Mouse (Mus musculus) G1E (cell line): Measurements from ENCODE around the gene Rbms2. TPM values are rescaled to one million over a fixed set of nuclear protein-coding genes. Genes with fewer than 3 reads are reported as not detected.

Source experiments
- ATAC-seq: 2 replicates; pipeline ENCODE4 v1.8.0; 2016; ENCODE audit warnings: mild to moderate bottlenecking; ENCODE audit not compliant: insufficient number of reproducible peaks, poor library complexity, low FRiP score, severe bottlenecking; ENCODE audit errors: extremely low read depth
- DNase-seq: peaks from one replicate; pipeline ENCODE4 v3.0.0; 2012; ENCODE audit warnings: low spot score
- H3K27me3 ChIP-seq: 2 replicates; pipeline ENCODE4 v1.6.1; 2012; ENCODE audit warnings: mild to moderate bottlenecking, low read length, inconsistent platforms; ENCODE audit not compliant: insufficient read depth
- H3K36me3 ChIP-seq: replicated peaks from 2 replicates; pipeline ENCODE3; 2012; ENCODE audit warnings: mild to moderate bottlenecking, inconsistent platforms
- H3K4me1 ChIP-seq: 2 replicates; pipeline ENCODE4 v1.6.1; 2012; ENCODE audit warnings: low read depth, low read length, inconsistent platforms, mixed read lengths; ENCODE audit not compliant: insufficient read depth
- H3K4me3 ChIP-seq: 2 replicates; pipeline ENCODE4 v1.5.1; 2012; ENCODE audit warnings: low read depth, mild to moderate bottlenecking, inconsistent platforms, low read length, moderate library complexity, mixed read lengths
- H3K9me3 ChIP-seq: replicated peaks from 2 replicates; pipeline ENCODE4 v1.6.1; 2012; ENCODE audit warnings: inconsistent platforms
- CTCF ChIP-seq: IDR thresholded peaks from 2 replicates; pipeline ENCODE4 v1.5.1; 2012; ENCODE audit warnings: low read depth, low read length, inconsistent platforms, mixed read lengths
- GATA1 ChIP-seq: IDR thresholded peaks from 2 replicates; pipeline ENCODE4 v1.6.1; 2012; ENCODE audit warnings: borderline replicate concordance, low read length, inconsistent platforms, mixed read lengths
- GATA2 ChIP-seq: IDR thresholded peaks from 2 replicates; pipeline ENCODE4 v1.6.1; 2012; ENCODE audit warnings: low read depth, low read length, inconsistent platforms, borderline replicate concordance
- POLR2AphosphoS5 ChIP-seq: IDR thresholded peaks from 2 replicates; pipeline ENCODE4 v1.6.1; 2012; ENCODE audit warnings: low read depth, low read length, inconsistent platforms; ENCODE audit not compliant: insufficient replicate concordance
- TAL1 ChIP-seq: conservative IDR thresholded peaks from 2 replicates; pipeline ENCODE4 v1.6.1; 2012; ENCODE audit warnings: low read depth, low read length, inconsistent platforms, mixed read lengths
- polyA plus RNA-seq: library from polyadenylated mRNA; stranded (reverse); fragments of >175 nt; gene quantifications from 2 replicates; pipeline ENCODE4 v1.2.3, GENCODE M21; 2012
- total RNA-seq, 2 experiments: library from RNA; stranded (forward) in 1 of 2; stranded (reverse) in 1 of 2; fragments of 200-1000 nt in 1 of 2; fragments of >200 nt in 1 of 2; fragmentation: Nextera tagmentation in 1 of 2; gene quantifications; 2 replicates each; pipeline ENCODE4 v1.2.3; 2014 to 2017

Gene Rbms2
- total and polyA plus RNA-seq, 3 experiments, result 8.3 to 32.1 (median 11.3) TPM

DNA sequence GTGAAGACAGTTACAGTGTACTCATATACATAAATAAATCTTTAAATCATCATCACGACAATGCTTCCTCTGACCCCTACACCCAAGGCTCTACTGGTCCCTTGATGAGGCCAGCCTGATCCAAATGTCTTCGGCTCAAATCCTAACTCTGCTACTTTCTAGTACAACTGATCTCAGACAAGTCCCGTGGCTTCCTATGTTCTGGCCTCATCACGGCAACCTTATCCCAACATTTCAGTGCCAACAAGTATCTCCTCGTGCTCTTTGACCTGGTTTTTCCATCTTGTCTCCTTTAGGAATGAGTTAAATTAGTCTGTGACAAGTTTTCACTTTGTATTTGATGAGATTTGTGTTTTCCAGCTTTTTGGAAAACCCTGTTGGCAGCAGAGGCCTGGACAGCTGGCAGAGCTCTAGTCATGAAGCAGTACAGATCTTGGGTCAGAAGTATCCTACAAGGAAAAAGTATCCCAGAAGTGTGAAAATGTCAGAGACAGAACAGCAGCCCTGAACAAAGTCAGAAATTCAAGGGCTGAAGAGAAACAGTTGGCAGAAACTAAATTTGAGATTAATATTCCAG lies 31.2 kb downstream of the Rbms2 start:
- ATAC-seq (no peak), DNase-seq (no peak)
- peak overlapping the region; percentile 66; the same call in 1 of the 2 replicates for H3K4me3 ChIP-seq
- peaks cover 20% of the 10 kb centered on the region for H3K4me1 ChIP-seq
- no peaks in the 10 kb centered on the region for H3K9me3 ChIP-seq
- H3K36me3 ChIP-seq, result peaks cover 25% of the 10 kb centered on the region
- TF ChIP-seq TAL1 (no peak), GATA1 (no peak), CTCF (no peak)
- H3K27me3 ChIP-seq, result no peaks in the 10 kb centered on the region

DNA sequence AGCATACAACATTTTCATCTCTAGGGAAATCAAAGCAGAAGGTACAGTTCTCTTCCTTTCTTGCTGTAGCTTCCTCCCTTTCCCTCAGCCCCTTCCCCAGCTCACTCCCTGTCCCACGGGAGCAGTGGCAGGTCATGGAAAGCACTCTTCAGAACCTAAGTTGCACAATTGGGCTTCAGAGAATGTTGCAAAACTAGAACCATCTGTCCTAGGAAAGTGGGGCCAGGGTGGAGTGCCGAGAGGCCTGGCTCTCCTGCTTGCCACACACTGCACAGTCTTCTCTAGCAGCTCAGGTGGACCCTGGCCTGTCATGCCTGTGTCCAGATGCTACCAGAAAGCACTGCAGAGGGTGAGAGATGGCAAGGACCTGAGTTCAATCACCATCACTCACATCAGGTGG lies 35.1 kb downstream of the Rbms2 start:
- Histone ChIP-seq H3K9me3 (no peaks in the 10 kb centered on the region), H3K27me3 (no peaks in the 10 kb centered on the region), H3K4me1 (peaks cover 18% of the 10 kb centered on the region), H3K36me3 (peaks cover 37% of the 10 kb centered on the region), H3K4me3 (no peak overlapping the region)
- no peak for DNase-seq
- ATAC-seq, result no peak
- TF ChIP-seq TAL1 (no peak), GATA1 (no peak), CTCF (no peak), GATA2 (no peak), POLR2AphosphoS5 (no peak)

DNA sequence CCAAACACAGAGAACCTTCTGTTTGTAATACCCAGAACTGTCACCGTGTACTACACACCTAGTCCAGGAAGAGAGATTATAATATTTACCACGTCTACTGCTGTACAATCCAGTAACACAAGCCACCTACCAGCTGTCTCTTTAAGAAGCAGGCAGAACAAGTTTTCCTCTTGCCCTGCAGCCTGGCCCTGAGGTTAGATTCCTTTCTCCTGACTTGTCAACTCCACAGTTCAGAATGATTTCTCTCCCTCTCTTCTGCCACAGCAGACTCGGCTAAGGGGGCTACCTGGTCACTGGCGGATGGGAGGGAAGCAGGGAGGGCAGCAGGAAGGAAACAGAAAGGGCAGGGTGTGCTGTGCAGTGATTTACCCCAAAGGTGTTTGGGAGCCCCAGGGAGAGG lies 36.4 kb downstream of the Rbms2 start:
- H3K9me3 ChIP-seq, result no peaks in the 10 kb centered on the region
- TF ChIP-seq POLR2AphosphoS5 (no peak), GATA1 (no peak), GATA2 (no peak)
- H3K4me3 ChIP-seq, result no peak overlapping the region
- ATAC-seq, result no peak
- peaks cover 41% of the 10 kb centered on the region for H3K36me3 ChIP-seq
- H3K27me3 ChIP-seq, result no peaks in the 10 kb centered on the region
- peaks cover 5% of the 10 kb centered on the region for H3K4me1 ChIP-seq
- DNase-seq, result no peak

DNA sequence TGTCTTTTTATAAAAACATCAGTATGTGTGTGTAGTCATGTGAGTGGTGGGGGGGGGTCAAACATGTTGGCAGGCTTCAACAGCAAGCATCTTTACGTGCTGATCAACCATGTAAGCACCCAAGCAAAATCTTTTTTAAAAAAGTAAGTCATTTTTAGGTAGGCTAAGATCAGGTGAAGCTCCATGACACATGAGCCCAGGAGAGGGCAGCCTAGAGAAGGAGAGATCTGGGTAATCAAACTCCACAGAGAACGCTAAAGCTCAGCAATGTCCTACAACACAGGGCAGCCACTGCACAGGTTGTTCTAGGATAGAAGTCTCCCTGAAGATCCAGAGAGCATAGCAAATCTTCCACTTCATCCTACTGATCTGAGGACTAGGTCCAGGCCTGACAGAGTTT lies 37.9 kb downstream of the Rbms2 start:
- Histone ChIP-seq H3K27me3 (no peaks in the 10 kb centered on the region), H3K9me3 (no peaks in the 10 kb centered on the region), H3K36me3 (peaks cover 54% of the 10 kb centered on the region), H3K4me3 (no peak overlapping the region), H3K4me1 (peaks cover 4% of the 10 kb centered on the region; the same call in 1 of the 2 replicates)
- ATAC-seq (no peak), DNase-seq (no peak)
- TF ChIP-seq POLR2AphosphoS5, result no peak

DNA sequence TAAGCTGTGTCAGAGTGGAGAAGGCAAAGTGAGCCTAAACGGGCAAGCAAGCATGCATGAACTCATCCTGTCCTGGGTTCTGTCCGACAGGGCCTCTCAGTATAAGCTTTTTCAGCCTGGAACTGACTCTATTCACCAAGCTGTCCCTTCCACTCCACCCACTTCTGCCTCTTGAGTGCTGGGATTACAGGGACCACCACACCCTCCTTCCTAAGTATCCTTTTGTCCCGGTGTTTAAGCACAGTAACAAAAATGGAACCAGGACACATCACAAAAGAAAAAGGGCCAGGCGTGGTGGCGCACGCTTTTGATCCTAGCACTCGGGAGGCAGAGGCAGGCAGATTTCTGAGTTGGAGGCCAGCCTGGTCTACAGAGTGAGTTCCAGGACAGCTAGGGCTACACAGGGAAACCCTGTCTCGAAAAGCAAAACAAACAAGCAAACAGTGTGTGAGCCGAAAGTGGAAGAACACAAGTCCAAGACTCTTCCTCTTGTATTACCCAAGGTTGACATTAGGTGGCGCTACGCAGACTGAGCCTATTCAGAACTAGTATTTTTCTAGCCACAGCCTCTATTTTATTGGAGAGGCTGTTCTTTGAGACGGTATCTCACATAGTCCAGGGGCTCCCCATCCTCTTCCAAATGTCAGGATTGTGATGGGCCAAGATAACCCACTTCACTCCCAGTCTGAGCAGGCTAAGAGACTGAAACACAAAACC lies 39.7 kb downstream of the Rbms2 start:
- H3K4me3 ChIP-seq, result no peak overlapping the region
- no peak for ATAC-seq
- H3K27me3 ChIP-seq, result no peaks in the 10 kb centered on the region
- DNase-seq, result peak; percentile 30
- H3K4me1 ChIP-seq, result peaks cover 4% of the 10 kb centered on the region; the same call in 1 of the 2 replicates
- H3K9me3 ChIP-seq, result no peaks in the 10 kb centered on the region
- peaks cover 47% of the 10 kb centered on the region for H3K36me3 ChIP-seq
- no peak for TF ChIP-seq GATA1
- TF ChIP-seq GATA2, result no peak
- TF ChIP-seq TAL1, result no peak
- peak; percentile 76 for TF ChIP-seq CTCF
- TF ChIP-seq POLR2AphosphoS5, result no peak

DNA sequence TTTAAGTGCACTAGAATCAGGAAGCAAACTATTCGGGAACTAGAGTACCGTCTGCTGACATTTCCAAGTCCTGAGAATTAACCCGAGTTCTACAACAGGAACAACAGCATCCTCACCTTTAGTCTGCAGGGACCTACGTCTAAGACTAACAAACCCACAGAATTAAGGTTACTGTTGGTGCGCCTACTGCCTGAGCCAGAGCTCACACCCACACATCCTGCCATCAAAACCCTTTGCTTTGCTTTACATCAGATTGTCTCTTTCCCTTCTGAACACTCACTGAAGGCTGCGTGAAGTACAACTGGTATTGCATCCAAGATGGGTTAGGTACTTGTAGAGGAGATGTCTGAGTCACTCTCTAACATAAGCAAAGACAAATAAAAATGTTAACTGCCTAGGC lies 44.7 kb downstream of the Rbms2 start:
- no peaks in the 10 kb centered on the region for H3K9me3 ChIP-seq
- H3K4me3 ChIP-seq, result no peak overlapping the region
- DNase-seq (no peak), ATAC-seq (no peak)
- TF ChIP-seq GATA1, result no peak
- no peak for TF ChIP-seq CTCF
- TF ChIP-seq TAL1, result no peak
- no peak for TF ChIP-seq POLR2AphosphoS5
- no peak for TF ChIP-seq GATA2
- H3K4me1 ChIP-seq, result no peaks in the 10 kb centered on the region
- peaks cover 63% of the 10 kb centered on the region for H3K36me3 ChIP-seq
- H3K27me3 ChIP-seq, result no peaks in the 10 kb centered on the region
